Mouse (Mus musculus) Patski (cell line): ENCODE measurements around the gene Peak1. TPM values are rescaled to one million over a fixed set of nuclear protein-coding genes. Genes with fewer than 3 reads are reported as not detected.

Experiments
- ATAC-seq: fragments of 100-300 bp; one replicate; pipeline ENCODE4 v1.8.0; 2021
- CTCF ChIA-PET: fragments of 350-600 bp; sonication (Branson Sonifier 250); formaldehyde crosslinking; loops from one replicate; lab custom pipeline; 2022; ENCODE audit warnings: inconsistent platforms; lab: Charles Lee
- POLR2A ChIA-PET: fragments of 350-600 bp; sonication (Branson Sonifier 250); formaldehyde crosslinking; loops from one replicate; lab custom pipeline; 2022; ENCODE audit warnings: antibody characterized with exemption, inconsistent platforms; lab: Charles Lee
- DNase-seq: peaks from one replicate; pipeline ENCODE4 v3.0.0-alpha.2; 2011; ENCODE audit warnings: low read depth, low spot score
- H3K27me3 ChIP-seq: fragments of 371-371 bp; one replicate; pipeline ENCODE4 v1.5.1; 2021
- CTCF ChIP-seq: fragments of 100-300 bp; IDR thresholded peaks from one replicate; pipeline ENCODE4 v1.5.1; 2021
- in situ Hi-C: fragments of 300-500 bp; cut with MboI; formaldehyde crosslinking; loops from 3 replicates; pipeline ENCODE4 v1.11.1; 2018; ENCODE audit warnings: low pct_unique_long_range_greater_than_20kb, mixed read lengths
- polyA plus RNA-seq: library from polyadenylated mRNA; unstranded; gene quantifications from one replicate; pipeline ENCODE4 v1.2.3, GENCODE M21; 2021

Peak1 gene
- polyA plus RNA-seq, 1 experiment from 2014 or later, result 26.1 TPM

GRCm38 (mm10) chr9:56257227-56258000, 160.5 kb downstream of the Peak1 start:
- CTCF ChIA-PET, result no interaction called here
- TF ChIP-seq CTCF, result no peak
- no peak for DNase-seq
- no peaks in the 10 kb centered on the region for H3K27me3 ChIP-seq
- in situ Hi-C loops, result no loop called here
- POLR2A ChIA-PET, result no interaction called here
- ATAC-seq, result no peak

GRCm38 (mm10) chr9:56255676-56256432, 162.0 kb downstream of the Peak1 start:
- ATAC-seq (no peak), DNase-seq (no peak)
- no peaks in the 10 kb centered on the region for H3K27me3 ChIP-seq
- in situ Hi-C loops, result no loop called here
- no peak for TF ChIP-seq CTCF
- ChIA-PET POLR2A (no interaction called here), CTCF (no interaction called here)

- ChIA-PET CTCF (interaction anchor here (1.2 kb wide), 1 partner anchor 308 kb away, joined by 3 read pairs; no protein-coding TSS in a partner anchor), POLR2A (interaction anchor here (1.3 kb wide), 1 partner anchor 8 kb away, joined by 4 read pairs; no protein-coding TSS in a partner anchor)
- DNase-seq (no peak), ATAC-seq (no peak)
- in situ Hi-C loops, result no loop called here
- no peak for TF ChIP-seq CTCF
- H3K27me3 ChIP-seq, result no peaks in the 10 kb centered on the region
These were observed 173.5 kb downstream of the Peak1 start for GRCm38 (mm10) chr9:56244336-56244735.

GRCm38 (mm10) chr9:56243885-56244284, 174.0 kb downstream of the Peak1 start:
- CTCF ChIA-PET, result interaction anchor here (0.9 to 1.2 kb wide), 2 partner anchors 31 to 309 kb away, joined by 3 read pairs; no protein-coding TSS in a partner anchor
- H3K27me3 ChIP-seq, result no peaks in the 10 kb centered on the region
- POLR2A ChIA-PET, result interaction anchor here (1.3 kb wide), 1 partner anchor 8 kb away, joined by 4 read pairs; no protein-coding TSS in a partner anchor
- TF ChIP-seq CTCF, result no peak
- DNase-seq (no peak), ATAC-seq (no peak)
- in situ Hi-C loops, result no loop called here

- no peaks in the 10 kb centered on the region for H3K27me3 ChIP-seq
- ATAC-seq (no peak), DNase-seq (no peak)
- CTCF ChIA-PET, result no interaction called here
- TF ChIP-seq CTCF, result no peak
- POLR2A ChIA-PET, result no interaction called here
- in situ Hi-C loops, result no loop called here
These were observed 175.2 kb downstream of the Peak1 start for GRCm38 (mm10) chr9:56242686-56243085.

- ChIA-PET POLR2A (no interaction called here), CTCF (no interaction called here)
- no peak for TF ChIP-seq CTCF
- no peak for ATAC-seq
- no peak for DNase-seq
- H3K27me3 ChIP-seq, result no peaks in the 10 kb centered on the region
- in situ Hi-C loops, result no loop called here
These were observed 176.8 kb downstream of the Peak1 start for GRCm38 (mm10) chr9:56241076-56241475.

- ChIA-PET POLR2A (interaction anchor here (1.2 kb wide), 1 partner anchor 8 kb away, joined by 4 read pairs; no protein-coding TSS in a partner anchor), CTCF (interaction anchor here (1.0 to 2.3 kb wide), 2 partner anchors 16 to 270 kb away, joined by 3 to 9 read pairs; no protein-coding TSS in a partner anchor)
- in situ Hi-C loops, result no loop called here
- no peaks in the 10 kb centered on the region for H3K27me3 ChIP-seq
- TF ChIP-seq CTCF, result no peak
- DNase-seq (no peak), ATAC-seq (no peak)
These were observed 182.0 kb downstream of the Peak1 start for GRCm38 (mm10) chr9:56235871-56236298.

GRCm38 (mm10) chr9:56235281-56235680, 182.6 kb downstream of the Peak1 start:
- in situ Hi-C loops, result no loop called here
- POLR2A ChIA-PET, result interaction anchor here (1.2 kb wide), 1 partner anchor 9 kb away, joined by 4 read pairs; no protein-coding TSS in a partner anchor
- ATAC-seq (no peak), DNase-seq (no peak)
- CTCF ChIA-PET, result interaction anchor here (1.9 kb wide), 1 partner anchor 22 kb away, joined by 6 read pairs; no protein-coding TSS in a partner anchor
- TF ChIP-seq CTCF, result no peak
- no peaks in the 10 kb centered on the region for H3K27me3 ChIP-seq

- ATAC-seq, result no peak
- no peak for DNase-seq
- ChIA-PET POLR2A (no interaction called here), CTCF (interaction anchor here (1.1 to 1.9 kb wide), 2 partner anchors 12 to 21 kb away, joined by 3 to 6 read pairs; no protein-coding TSS in a partner anchor)
- in situ Hi-C loops, result no loop called here
- TF ChIP-seq CTCF, result no peak
- no peaks in the 10 kb centered on the region for H3K27me3 ChIP-seq
These were observed 183.3 kb downstream of the Peak1 start for GRCm38 (mm10) chr9:56234561-56234960.

- in situ Hi-C loops, result no loop called here
- DNase-seq, result no peak
- no peak for TF ChIP-seq CTCF
- ChIA-PET POLR2A (no interaction called here), CTCF (interaction anchor here (1.1 kb wide), 1 partner anchor 13 kb away, joined by 3 read pairs; no protein-coding TSS in a partner anchor)
- no peak for ATAC-seq
- H3K27me3 ChIP-seq, result no peaks in the 10 kb centered on the region
These were observed 184.6 kb downstream of the Peak1 start for GRCm38 (mm10) chr9:56233316-56233715.
